Mouse (Mus musculus): Measurements from ENCODE around the gene Bfsp1.

The Bfsp1 gene

DNA sequence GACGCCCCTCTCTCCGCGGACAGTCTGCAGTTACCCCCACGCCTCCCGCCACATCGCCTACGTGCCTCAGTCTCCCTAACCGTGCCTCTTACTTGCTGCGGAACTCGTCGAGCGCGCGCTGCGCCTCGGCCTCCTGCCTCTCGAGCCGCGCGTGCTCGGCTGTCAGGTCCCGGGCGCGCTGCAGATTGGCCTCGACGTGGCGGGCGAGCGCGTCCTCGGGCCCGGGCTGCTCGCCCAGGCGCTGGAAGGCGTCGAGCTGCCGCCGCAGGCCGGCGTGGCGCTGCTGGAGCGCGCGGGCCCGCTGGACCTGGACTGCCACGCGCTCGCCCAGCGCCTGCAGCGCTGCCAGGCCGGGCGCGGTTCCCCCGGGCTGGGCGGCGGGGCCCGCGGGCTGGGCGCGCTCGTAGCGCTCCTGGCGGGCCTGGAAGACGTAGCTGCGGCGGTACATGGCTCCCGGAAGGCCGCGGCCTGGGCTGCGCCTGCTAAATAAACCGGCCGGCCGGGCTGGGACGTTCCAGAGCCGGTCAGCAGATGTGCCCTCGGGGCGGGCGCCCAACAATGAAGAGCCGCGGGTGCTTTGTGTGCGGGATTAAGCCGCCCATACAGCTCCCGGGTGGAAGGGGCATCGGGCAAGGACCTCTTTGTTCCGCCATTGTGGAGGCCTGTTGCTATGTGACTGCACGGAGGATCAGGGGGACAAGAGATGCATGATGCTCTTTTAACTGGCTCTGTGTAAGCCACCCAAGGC lies at the start of gene Bfsp1:
Gene Bfsp1 (minus strand): TSS at position 690 of the 748 bp plus-strand sequence.
- peak; percentile 56 for DNase-seq (ENCODE audit: low spot score)

DNA sequence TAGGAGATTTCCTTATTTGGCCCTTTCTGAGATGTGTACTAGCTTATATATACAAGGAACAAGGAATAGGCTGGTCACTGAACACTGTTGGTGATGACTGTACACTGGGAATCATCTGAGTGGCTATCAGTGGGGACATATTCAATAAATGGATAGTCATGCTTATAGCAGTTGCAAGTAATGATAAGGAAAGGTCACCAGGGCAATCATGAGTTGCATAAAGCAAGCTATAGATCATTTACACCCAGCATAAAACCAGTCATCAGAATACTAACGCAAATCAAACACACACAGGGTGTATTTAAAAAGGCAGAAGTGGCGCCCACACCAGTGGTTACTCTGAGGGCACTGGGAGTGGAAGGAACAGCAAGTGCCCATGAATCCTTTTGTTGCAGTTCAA lies 49.2 kb upstream of the Bfsp1 start:
- DNase-seq (ENCODE audit: low spot score), result no peak

DNA sequence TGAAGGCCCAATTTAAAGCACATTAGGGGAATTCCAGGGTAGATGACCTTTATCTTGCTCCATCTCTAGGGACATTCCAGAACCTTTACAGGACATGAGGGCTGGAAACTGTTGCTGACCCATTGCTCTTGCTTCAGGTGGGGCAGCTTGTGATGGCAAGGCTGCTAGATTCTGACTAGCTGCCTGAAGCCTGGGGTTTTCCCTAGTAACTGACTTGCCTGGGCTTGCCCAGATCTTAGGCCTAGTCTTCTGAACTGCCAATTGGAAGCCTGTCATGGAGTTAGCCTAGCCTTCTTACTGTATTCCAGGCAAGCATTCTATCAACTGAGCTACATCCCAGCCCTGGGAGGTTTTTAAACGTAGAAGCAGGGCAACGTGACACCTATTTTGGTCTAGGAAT lies 46.3 kb upstream of the Bfsp1 start:
- no peak for DNase-seq (ENCODE audit: low spot score)

DNA sequence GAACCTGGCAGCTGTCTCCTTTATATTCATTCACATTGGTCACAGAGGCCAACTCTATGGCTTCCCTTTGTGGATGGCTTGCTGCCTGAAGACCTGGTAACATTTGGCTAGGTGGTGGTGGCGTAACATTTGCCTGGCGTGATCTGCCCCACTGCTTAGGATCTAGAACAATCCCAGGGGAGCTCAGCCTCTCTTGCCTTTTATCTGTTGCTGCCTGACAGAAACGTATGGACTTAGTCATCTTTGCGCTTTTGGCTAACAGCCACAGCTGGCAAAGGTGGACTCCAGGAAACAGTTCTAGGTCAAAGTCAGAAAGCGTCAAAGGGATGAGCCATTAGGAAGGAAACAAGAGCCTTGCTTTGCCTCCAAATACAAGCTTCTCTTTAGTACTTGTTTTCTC lies 41.9 kb upstream of the Bfsp1 start:
- DNase-seq (ENCODE audit: low spot score), result no peak

- DNase-seq (ENCODE audit: low spot score), result no peak
Observed at GRCm38 (mm10) chr2:143903376-143904045, 40.5 kb upstream of the Bfsp1 start.

GRCm38 (mm10) chr2:143900821-143901351 lies 37.9 kb upstream of the Bfsp1 start:
- no peak for DNase-seq (ENCODE audit: low spot score)

- DNase-seq (ENCODE audit: low spot score), result no peak
Observed at GRCm38 (mm10) chr2:143899470-143900220, 36.7 kb upstream of the Bfsp1 start.

GRCm38 (mm10) chr2:143891302-143892048 lies 28.5 kb upstream of the Bfsp1 start:
- no peak for DNase-seq (ENCODE audit: low spot score)

- DNase-seq (ENCODE audit: low spot score), result peak; percentile 78
Observed at GRCm38 (mm10) chr2:143889860-143890433, 27.0 kb upstream of the Bfsp1 start.

DNA sequence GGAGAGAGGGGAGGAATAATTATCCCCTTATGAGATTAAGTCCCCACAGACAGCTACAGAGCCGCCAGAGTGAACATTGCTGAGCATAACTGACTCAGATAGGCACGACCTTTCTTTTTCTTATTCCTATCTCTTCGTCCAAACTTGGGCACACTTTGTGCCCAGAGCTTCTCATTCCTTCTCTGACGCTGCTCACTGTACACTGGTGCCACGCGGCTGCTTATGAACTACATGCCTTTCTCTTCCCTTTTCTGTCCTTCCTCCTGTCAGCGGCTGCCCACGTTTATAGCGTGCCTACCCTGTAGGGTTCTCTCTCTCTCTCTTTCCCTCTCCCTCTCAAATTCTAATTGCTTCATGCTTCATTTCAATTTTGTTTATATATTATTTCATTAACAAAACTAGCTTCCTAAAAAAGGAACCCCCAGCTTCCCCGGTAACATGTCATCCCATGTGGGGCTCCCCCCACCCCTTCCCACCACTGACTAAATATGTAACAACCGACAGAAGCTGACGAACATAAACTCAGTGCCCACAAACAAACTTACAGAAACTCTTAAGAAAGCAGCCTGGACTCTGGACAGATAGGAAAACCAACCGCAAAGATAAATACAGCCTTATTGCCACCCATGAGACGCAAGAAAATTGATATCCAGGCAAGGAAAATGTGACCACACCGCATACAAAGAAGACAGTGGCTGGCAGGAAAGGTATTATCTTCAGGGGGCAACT lies 26.3 kb upstream of the Bfsp1 start:
- DNase-seq (ENCODE audit: low spot score), result no peak

DNA sequence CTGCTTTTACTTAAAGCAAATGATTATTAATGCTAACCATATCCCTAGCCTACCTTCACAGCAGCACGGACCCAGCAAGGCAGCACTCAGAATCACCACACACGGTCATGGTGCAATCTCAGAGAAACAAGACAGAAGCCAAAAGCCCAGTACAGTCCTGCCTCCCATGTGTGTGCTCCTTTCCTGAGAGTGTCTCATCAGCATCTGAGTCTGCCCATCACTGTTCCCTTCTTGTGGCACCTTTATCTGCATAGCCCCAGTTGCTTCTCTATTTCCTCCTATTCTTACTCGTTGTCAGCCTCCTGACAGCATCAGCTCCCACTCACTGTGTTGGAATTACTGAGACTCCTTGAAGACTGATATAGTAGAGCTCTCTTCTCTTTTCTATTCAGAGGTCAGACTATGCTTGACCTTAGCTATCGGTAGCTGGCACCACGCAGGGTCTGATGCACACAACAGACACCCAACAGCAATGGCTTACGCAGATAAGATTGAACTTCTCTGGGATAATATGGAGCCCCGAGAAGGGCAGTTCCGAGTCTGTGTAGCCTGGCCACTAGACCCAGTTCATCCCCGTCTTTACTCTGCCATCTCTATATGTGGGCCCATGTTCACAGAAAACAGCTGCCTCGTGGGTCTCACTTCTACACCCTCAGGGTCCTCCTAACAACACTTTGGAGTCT lies 19.8 kb upstream of the Bfsp1 start:
- DNase-seq (ENCODE audit: low spot score), result no peak

DNA sequence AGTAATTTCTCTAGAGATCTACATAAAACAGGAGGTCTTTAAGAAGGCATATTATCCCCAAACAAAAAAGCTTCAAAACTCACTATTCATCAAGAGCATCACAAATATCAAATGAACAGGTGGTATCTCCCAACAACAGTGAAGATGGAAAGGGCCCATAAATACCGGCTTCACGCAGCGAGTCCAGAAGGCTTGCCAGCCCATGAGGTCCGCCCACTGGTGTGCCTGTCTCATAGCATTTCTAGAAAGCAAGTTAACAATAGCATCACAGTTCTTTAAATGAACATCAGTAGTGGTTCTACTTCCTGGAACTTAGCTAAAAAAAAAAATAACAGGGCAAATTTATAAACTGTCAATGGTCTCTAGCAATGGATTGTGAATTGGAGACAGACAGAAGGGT lies 19.0 kb upstream of the Bfsp1 start:
- DNase-seq (ENCODE audit: low spot score), result no peak

DNA sequence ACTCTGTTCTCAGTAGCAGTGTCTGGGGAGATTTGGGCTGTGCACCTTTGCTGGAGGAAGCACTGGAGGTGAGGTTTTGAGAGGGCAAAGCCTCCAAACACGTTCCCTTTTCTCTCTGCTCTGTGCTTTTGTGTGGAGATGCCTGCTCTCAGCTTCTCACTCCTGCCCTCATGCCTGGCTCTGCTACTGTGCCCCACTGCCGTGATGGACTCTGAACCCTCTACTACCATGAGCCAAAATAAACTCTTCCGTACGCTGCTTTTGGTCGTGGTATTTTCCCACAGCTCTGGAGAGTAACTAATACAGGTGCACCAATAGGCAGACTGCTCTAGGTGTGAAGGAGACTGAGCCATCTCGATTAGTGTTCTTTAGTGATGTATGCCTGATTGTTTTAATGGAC lies 16.3 kb upstream of the Bfsp1 start:
- no peak for DNase-seq (ENCODE audit: low spot score)

- no peak for DNase-seq (ENCODE audit: low spot score)
Observed at GRCm38 (mm10) chr2:143876929-143877632, 14.1 kb upstream of the Bfsp1 start.

DNA sequence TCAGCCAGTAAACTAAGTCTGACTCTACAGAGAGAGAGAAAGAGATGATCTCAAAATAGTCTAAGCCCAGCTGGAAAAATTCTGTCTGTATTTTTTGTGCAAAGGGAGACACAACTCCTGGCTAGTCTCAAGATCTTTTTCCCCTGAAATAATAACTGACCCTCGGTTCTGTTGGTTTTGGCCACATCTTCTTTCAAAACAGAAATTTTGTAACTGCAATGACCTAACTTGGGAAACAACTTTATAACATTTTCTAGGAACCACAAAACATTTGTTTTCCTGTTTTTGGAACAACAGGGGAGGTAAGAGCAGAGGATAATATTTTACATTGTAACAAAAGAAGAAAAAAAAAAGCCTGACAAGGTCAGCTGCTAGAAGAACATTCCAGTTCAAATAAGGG lies 13.1 kb upstream of the Bfsp1 start:
- no peak for DNase-seq (ENCODE audit: low spot score)

GRCm38 (mm10) chr2:143870936-143871688 lies 8.1 kb upstream of the Bfsp1 start:
- peak; percentile 57 for DNase-seq (ENCODE audit: low spot score)

- DNase-seq (ENCODE audit: low spot score), result peak; percentile 83
Observed at GRCm38 (mm10) chr2:143867326-143867725, 4.4 kb upstream of the Bfsp1 start.

DNA sequence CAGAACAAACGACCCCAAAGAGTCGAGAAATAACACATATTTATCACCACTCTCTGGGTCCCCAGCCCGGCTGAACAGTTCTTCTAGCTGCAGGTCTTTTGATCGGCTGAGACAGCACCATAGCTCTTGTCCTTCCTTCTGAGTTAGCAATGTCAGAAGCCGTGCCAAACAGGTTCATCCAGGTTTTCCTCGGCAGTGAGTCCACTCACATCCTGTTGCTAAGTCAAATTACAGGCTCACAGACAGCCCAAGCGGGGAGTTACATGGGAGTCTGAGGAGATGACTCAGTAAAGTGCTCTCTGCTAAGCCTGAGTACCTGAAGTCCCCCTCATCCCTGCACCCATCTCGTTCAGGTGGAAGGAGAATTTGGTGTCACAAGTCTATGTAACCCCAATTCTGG lies 1.6 kb upstream of the Bfsp1 start:
- DNase-seq (ENCODE audit: low spot score), result peak; percentile 77

DNA sequence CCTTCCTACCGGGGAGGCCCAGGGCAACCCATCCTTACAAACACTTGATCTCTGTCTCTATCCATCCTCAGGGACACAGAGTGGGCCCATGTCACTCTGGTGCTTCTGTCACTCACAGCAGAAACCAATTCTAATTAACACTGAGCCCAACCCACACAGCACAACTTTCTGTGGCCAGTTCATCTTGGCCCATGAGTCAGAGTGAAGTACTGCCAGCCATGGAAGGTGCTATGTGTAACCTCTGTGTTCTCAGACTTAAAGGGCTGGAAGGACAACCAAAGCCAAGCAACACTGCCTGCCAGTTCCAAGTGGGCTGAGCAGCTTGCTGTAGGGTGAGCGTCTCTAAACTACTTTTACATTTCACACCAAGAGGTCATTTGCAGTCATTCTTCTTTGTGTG lies 3.8 kb downstream of the Bfsp1 start:
- DNase-seq (ENCODE audit: low spot score), result no peak

All from urinary bladder, postnatal 14 days (tissue).